Mouse (Mus musculus): Measurements from ENCODE around the gene Sema4c. TPM values are rescaled to one million over a fixed set of nuclear protein-coding genes. Genes with fewer than 3 reads are reported as not detected.

The Sema4c gene
- total RNA-seq, 2 experiments from 2014 or later, result 6.8 to 10.0 TPM

- Histone ChIP-seq H3K27ac (peak overlapping the region; percentile 86), H3K4me3 (peak overlapping the region; percentile 40)
- peak; percentile 6; the same call in 1 of the 2 replicates for TF ChIP-seq CTCF (IDR thresholded peaks at IDR 0.05)
- peak; percentile 84 for DNase-seq
- intact Hi-C loops (cut with DNase I), result no loop called here
Observed at GRCm38 (mm10) chr1:36589486-36589885, 31.3 kb upstream of the Sema4c start.

- DNase-seq, result peak; percentile 63
- peak overlapping the region; percentile 86 for H3K27ac ChIP-seq
- peak overlapping the region; percentile 40 for H3K4me3 ChIP-seq
- intact Hi-C loops (cut with DNase I), result no loop called here
- no peak for TF ChIP-seq CTCF (IDR thresholded peaks at IDR 0.05)
Observed at GRCm38 (mm10) chr1:36588476-36589450, 30.6 kb upstream of the Sema4c start.

GRCm38 (mm10) chr1:36587860-36588259 lies 29.7 kb upstream of the Sema4c start:
- Histone ChIP-seq H3K4me3 (no peak overlapping the region), H3K27ac (peak overlapping the region; percentile 86)
- intact Hi-C loops (cut with DNase I), result no loop called here
- no peak for TF ChIP-seq CTCF (IDR thresholded peaks at IDR 0.05)
- DNase-seq, result no peak

GRCm38 (mm10) chr1:36586288-36586687 lies 28.1 kb upstream of the Sema4c start:
- intact Hi-C loops (cut with DNase I), result no loop called here
- DNase-seq, result no peak
- no peak for TF ChIP-seq CTCF (IDR thresholded peaks at IDR 0.05)
- H3K4me3 ChIP-seq, result no peak overlapping the region
- H3K27ac ChIP-seq, result no peak overlapping the region; the same call in 1 of the 2 replicates

GRCm38 (mm10) chr1:36583408-36584116 lies 25.4 kb upstream of the Sema4c start:
- intact Hi-C loops (cut with DNase I), result no loop called here
- DNase-seq, result no peak
- no peak for TF ChIP-seq CTCF (IDR thresholded peaks at IDR 0.05)
- no peak overlapping the region for H3K4me3 ChIP-seq
- H3K27ac ChIP-seq, result no peak overlapping the region

GRCm38 (mm10) chr1:36582211-36582610 lies 24.1 kb upstream of the Sema4c start:
- Histone ChIP-seq H3K27ac (peak overlapping the region; percentile 83), H3K4me3 (no peak overlapping the region)
- intact Hi-C loops (cut with DNase I), result no loop called here
- no peak for DNase-seq
- TF ChIP-seq CTCF (IDR thresholded peaks at IDR 0.05), result no peak

- intact Hi-C loops (cut with DNase I), result no loop called here
Observed at GRCm38 (mm10) chr1:36581260-36581659, 23.1 kb upstream of the Sema4c start.

GRCm38 (mm10) chr1:36580384-36581207 lies 22.4 kb upstream of the Sema4c start:
- H3K27ac ChIP-seq, result peak overlapping the region; percentile 83
- H3K4me3 ChIP-seq, result peak overlapping the region; percentile 53
- no peak for TF ChIP-seq CTCF (IDR thresholded peaks at IDR 0.05)
- intact Hi-C loops (cut with DNase I), result no loop called here
- peak; percentile 77 for DNase-seq

More at GRCm38 (mm10) chr1:36581260-36581659, 23.1 kb upstream of the Sema4c start:
- Histone ChIP-seq H3K27ac (peak overlapping the region; percentile 83), H3K4me3 (no peak overlapping the region)
- no peak for DNase-seq
- TF ChIP-seq CTCF (IDR thresholded peaks at IDR 0.05), result no peak

- intact Hi-C loops (cut with DNase I), result no loop called here
- Histone ChIP-seq H3K27ac (peak overlapping the region; percentile 83), H3K4me3 (peak overlapping the region; percentile 53)
- no peak for TF ChIP-seq CTCF (IDR thresholded peaks at IDR 0.05)
- no peak for DNase-seq
Observed at GRCm38 (mm10) chr1:36579974-36580383, 21.8 kb upstream of the Sema4c start.

GRCm38 (mm10) chr1:36576991-36577675 lies 19.0 kb upstream of the Sema4c start:
- Histone ChIP-seq H3K27ac (peak overlapping the region; percentile 51; the same call in 1 of the 2 replicates), H3K4me3 (no peak overlapping the region)
- intact Hi-C loops (cut with DNase I), result no loop called here
- TF ChIP-seq CTCF (IDR thresholded peaks at IDR 0.05), result no peak
- DNase-seq, result no peak

GRCm38 (mm10) chr1:36575347-36575746 lies 17.2 kb upstream of the Sema4c start:
- intact Hi-C loops (cut with DNase I), result no loop called here
- H3K4me3 ChIP-seq, result no peak overlapping the region
- peak; percentile 54 for DNase-seq
- TF ChIP-seq CTCF (IDR thresholded peaks at IDR 0.05), result no peak
- peak overlapping the region; percentile 51 for H3K27ac ChIP-seq

Measured in gastrocnemius, adult 2 months (tissue).